Mouse (Mus musculus): ENCODE results near the gene Tmem132c. TPM values are rescaled to one million over a fixed set of nuclear protein-coding genes. Genes with fewer than 3 reads are reported as not detected.

Tmem132c gene
- polyA plus RNA-seq, 1 experiment from 2014 or later: 44.7 TPM

GRCm38 (mm10) chr5:127242763-127243160, 1.2 kb downstream of the Tmem132c start:
- H3K4me1 ChIP-seq: peaks cover 53% of the 10 kb centered on the region

GRCm38 (mm10) chr5:127243209-127243608, 1.6 kb downstream of the Tmem132c start:
- Histone ChIP-seq H3K9me3 (replicated peaks) (no peaks in the 10 kb centered on the region; the same call in 1 of the 2 replicates), H3K4me1 (peaks cover 50% of the 10 kb centered on the region), H3K27ac (peak overlapping the region; percentile 94), H3K4me3 (peak overlapping the region; percentile 90), H3K36me3 (peaks cover 16% of the 10 kb centered on the region; the same call in 1 of the 2 replicates), H3K27me3 (ENCODE audit: low read depth, poor library complexity, severe bottlenecking) (no peaks in the 10 kb centered on the region)
- whole genome bisulfite sequencing: under 1% methylated on average over 16 of the region's 16 CpGs
- peak; percentile 49 for DNase-seq (ENCODE audit: low spot score)

More at GRCm38 (mm10) chr5:127242763-127243160, 1.2 kb downstream of the Tmem132c start:
- WGBS: under 1% methylated on average over 13 of the region's 13 CpGs
- peaks cover 16% of the 10 kb centered on the region; the same call in 1 of the 2 replicates for H3K36me3 ChIP-seq
- no peaks in the 10 kb centered on the region for H3K27me3 ChIP-seq (ENCODE audit: low read depth, poor library complexity, severe bottlenecking)
- H3K9me3 ChIP-seq (replicated peaks): no peaks in the 10 kb centered on the region; the same call in 1 of the 2 replicates
- DNase-seq (ENCODE audit: low spot score): no peak
- peak overlapping the region; percentile 94 for H3K27ac ChIP-seq
- H3K4me3 ChIP-seq: peak overlapping the region; percentile 90

DNA sequence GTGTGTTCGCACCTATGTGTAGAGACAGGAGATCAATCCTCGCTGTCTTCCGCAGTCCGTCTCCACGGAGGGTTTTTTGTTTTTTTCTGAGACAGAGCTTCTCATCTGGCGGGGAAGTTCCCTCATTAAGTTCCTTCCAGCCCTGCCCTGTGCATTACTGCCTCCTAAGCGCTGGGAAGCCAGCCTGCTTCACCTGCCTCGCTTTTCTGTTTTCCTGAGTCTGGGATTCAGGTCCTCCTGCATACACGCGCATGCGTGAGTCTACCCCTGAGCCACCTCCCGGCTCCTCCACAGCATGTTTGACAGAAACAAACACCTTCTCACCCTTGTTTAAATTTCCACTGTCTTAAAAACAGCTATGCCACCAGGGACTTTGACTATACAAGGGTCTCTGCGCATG, 2.0 kb downstream of the Tmem132c start:
- H3K9me3 ChIP-seq (replicated peaks): no peaks in the 10 kb centered on the region; the same call in 1 of the 2 replicates
- H3K27me3 ChIP-seq (ENCODE audit: low read depth, poor library complexity, severe bottlenecking): no peaks in the 10 kb centered on the region
- H3K27ac ChIP-seq: peak overlapping the region; percentile 94
- peak overlapping the region; percentile 90 for H3K4me3 ChIP-seq
- H3K4me1 ChIP-seq: peaks cover 50% of the 10 kb centered on the region
- peak; percentile 40 for DNase-seq (ENCODE audit: low spot score)
- peaks cover 17% of the 10 kb centered on the region; the same call in 1 of the 2 replicates for H3K36me3 ChIP-seq
- 8% methylated on average over 13 of the region's 13 CpGs for WGBS

DNA sequence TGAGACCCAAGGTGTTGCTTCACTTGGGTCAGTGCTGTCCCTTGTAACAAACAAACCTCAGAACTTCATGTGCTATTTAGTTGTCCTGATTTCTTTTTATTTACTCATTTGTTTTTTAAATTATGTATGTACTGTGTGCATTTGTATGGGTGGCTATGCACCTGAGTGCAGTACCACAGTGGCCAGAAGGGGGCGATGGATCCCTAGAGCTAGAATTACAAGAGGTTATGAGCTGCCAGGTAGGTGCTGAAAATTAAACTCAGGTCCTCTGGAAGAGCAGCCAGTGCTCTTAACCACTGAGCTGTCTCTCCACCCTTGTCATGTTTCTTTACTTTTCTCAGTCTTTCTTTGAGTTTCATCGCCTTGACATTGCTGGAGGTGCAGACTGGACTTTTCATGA, 11.7 kb downstream of the Tmem132c start:
- H3K4me1 ChIP-seq: peaks cover 16% of the 10 kb centered on the region
- 67% methylated on average over 2 of the region's 2 CpGs for WGBS

GRCm38 (mm10) chr5:127256947-127257610, 15.5 kb downstream of the Tmem132c start:
- no peak for DNase-seq (ENCODE audit: low spot score)
- WGBS: 63% methylated on average over 11 of the region's 11 CpGs

More for the DNA sequence above, 11.7 kb downstream of the Tmem132c start:
- Histone ChIP-seq H3K9me3 (replicated peaks) (no peaks in the 10 kb centered on the region; the same call in 1 of the 2 replicates), H3K4me3 (no peak overlapping the region), H3K27me3 (ENCODE audit: low read depth, poor library complexity, severe bottlenecking) (no peaks in the 10 kb centered on the region), H3K36me3 (peaks cover 59% of the 10 kb centered on the region), H3K27ac (no peak overlapping the region)
- DNase-seq (ENCODE audit: low spot score): no peak

GRCm38 (mm10) chr5:127262136-127262535, 20.5 kb downstream of the Tmem132c start:
- no peak overlapping the region for H3K4me3 ChIP-seq
- H3K27ac ChIP-seq: no peak overlapping the region
- H3K27me3 ChIP-seq (ENCODE audit: low read depth, poor library complexity, severe bottlenecking): no peaks in the 10 kb centered on the region
- no peak for DNase-seq (ENCODE audit: low spot score)
- H3K36me3 ChIP-seq: peaks cover 64% of the 10 kb centered on the region
- WGBS: 93% methylated on average over 5 of the region's 5 CpGs
- peaks cover 20% of the 10 kb centered on the region for H3K4me1 ChIP-seq
- H3K9me3 ChIP-seq (replicated peaks): no peaks in the 10 kb centered on the region

More at GRCm38 (mm10) chr5:127256947-127257610, 15.5 kb downstream of the Tmem132c start:
- Histone ChIP-seq H3K4me3 (no peak overlapping the region), H3K4me1 (peaks cover 19% of the 10 kb centered on the region), H3K36me3 (peaks cover 73% of the 10 kb centered on the region), H3K27me3 (ENCODE audit: low read depth, poor library complexity, severe bottlenecking) (no peaks in the 10 kb centered on the region), H3K27ac (no peak overlapping the region), H3K9me3 (replicated peaks) (no peaks in the 10 kb centered on the region; the same call in 1 of the 2 replicates)

DNA sequence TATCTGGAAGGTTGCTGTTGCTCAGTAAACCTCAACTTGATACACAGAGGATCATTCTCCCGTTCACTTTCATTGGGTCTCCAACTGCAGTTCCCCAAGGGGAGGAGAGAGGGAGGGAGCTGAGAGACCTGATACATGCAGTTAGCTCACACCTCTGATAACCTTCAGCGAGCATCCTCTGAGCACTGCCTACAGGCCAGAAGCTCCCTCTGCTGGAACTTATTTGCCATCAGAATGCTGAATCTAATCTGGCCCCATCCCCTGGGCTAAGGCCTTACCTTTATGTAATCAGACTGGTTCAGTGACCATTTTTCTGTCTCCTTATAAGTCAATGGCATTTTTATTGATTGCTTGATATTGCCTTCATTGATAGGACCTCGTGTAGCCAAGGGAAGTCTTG, 29.5 kb downstream of the Tmem132c start:
- WGBS: 46% methylated on average over 3 of the region's 3 CpGs
- Histone ChIP-seq H3K27ac (no peak overlapping the region), H3K9me3 (replicated peaks) (no peaks in the 10 kb centered on the region), H3K4me1 (no peaks in the 10 kb centered on the region), H3K27me3 (ENCODE audit: low read depth, poor library complexity, severe bottlenecking) (no peaks in the 10 kb centered on the region), H3K36me3 (peaks cover 44% of the 10 kb centered on the region), H3K4me3 (no peak overlapping the region)
- DNase-seq (ENCODE audit: low spot score): no peak

DNA sequence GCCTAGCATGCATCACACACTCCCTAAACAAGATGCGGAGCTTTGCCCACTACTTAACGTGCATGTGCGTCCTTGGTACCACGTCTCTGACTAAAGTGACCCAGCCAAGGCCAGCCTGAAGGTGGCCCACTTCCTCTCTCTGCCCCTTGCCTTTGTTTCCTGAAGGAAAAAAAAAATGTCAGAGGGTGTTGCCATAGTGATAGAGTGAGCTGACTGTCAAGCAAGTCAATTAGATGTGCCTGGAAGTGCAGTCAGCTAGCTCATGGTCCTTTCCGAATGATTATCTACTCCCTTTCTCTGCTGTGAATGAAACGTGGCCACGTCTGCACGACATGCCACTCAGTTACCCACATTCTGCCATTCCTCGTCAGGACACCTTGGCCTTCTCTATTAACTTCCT, 37.9 kb downstream of the Tmem132c start:
- WGBS: 90% methylated on average over 9 of the region's 9 CpGs
- Histone ChIP-seq H3K9me3 (replicated peaks) (no peaks in the 10 kb centered on the region), H3K4me1 (peaks cover 46% of the 10 kb centered on the region), H3K27ac (0 out of 2 replicates have a peak overlapping the region, but pooled peaks have one; percentile 0), H3K36me3 (no peaks in the 10 kb centered on the region), H3K27me3 (ENCODE audit: low read depth, poor library complexity, severe bottlenecking) (no peaks in the 10 kb centered on the region), H3K4me3 (no peak overlapping the region)
- DNase-seq (ENCODE audit: low spot score): no peak

- Histone ChIP-seq H3K4me3 (no peak overlapping the region), H3K27ac (no peak overlapping the region), H3K27me3 (ENCODE audit: low read depth, poor library complexity, severe bottlenecking) (no peaks in the 10 kb centered on the region), H3K4me1 (peaks cover 46% of the 10 kb centered on the region), H3K9me3 (replicated peaks) (no peaks in the 10 kb centered on the region), H3K36me3 (peaks cover 5% of the 10 kb centered on the region)
- 75% methylated on average over 4 of the region's 4 CpGs for WGBS
- no peak for DNase-seq (ENCODE audit: low spot score)
Measured at GRCm38 (mm10) chr5:127281186-127281585, 39.6 kb downstream of the Tmem132c start.

DNA sequence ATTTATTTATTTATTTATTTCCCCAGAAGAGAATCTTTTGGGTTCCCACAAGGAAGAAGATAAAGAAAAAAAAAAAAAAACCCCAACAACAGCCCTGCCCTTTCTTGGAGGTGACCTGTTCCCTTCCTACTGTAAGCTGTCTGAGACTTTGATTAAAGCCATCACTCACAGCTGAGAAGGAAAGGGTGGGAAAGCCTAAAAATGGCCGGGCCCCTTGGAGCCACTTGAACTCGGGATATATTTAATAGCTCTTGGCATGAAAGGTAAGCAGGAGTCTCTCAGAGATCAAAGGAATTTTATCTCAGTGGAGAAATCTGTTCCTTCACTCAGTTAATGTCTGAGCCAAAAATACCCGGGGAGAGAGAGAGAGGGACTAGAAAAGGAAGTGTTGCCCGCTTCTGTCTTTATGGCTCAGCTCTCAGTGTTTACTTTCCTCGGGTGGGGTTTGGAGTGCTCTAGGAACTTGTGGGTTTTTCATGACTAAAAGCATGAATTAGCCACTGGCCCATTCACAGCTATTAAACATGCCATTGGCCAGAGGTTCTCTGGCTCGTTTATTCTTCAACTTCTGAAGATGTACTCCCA, 41.0 kb downstream of the Tmem132c start:
- DNase-seq (ENCODE audit: low spot score): no peak
- Histone ChIP-seq H3K36me3 (peaks cover 8% of the 10 kb centered on the region), H3K27ac (no peak overlapping the region), H3K27me3 (ENCODE audit: low read depth, poor library complexity, severe bottlenecking) (no peaks in the 10 kb centered on the region), H3K9me3 (replicated peaks) (no peaks in the 10 kb centered on the region), H3K4me1 (peaks cover 46% of the 10 kb centered on the region), H3K4me3 (no peak overlapping the region)
- WGBS: 39% methylated on average over 6 of the region's 6 CpGs

GRCm38 (mm10) chr5:127286886-127287285, 45.3 kb downstream of the Tmem132c start:
- H3K27me3 ChIP-seq (ENCODE audit: low read depth, poor library complexity, severe bottlenecking): no peaks in the 10 kb centered on the region
- H3K9me3 ChIP-seq (replicated peaks): no peaks in the 10 kb centered on the region
- H3K4me1 ChIP-seq: peaks cover 22% of the 10 kb centered on the region
- no peak overlapping the region for H3K27ac ChIP-seq
- H3K4me3 ChIP-seq: no peak overlapping the region
- WGBS: 74% methylated on average over 5 of the region's 5 CpGs
- no peak for DNase-seq (ENCODE audit: low spot score)
- H3K36me3 ChIP-seq: peaks cover 38% of the 10 kb centered on the region

GRCm38 (mm10) chr5:127289659-127290058, 48.1 kb downstream of the Tmem132c start:
- Histone ChIP-seq H3K36me3 (peaks cover 58% of the 10 kb centered on the region), H3K4me1 (peaks cover 19% of the 10 kb centered on the region; the same call in 1 of the 2 replicates), H3K27me3 (ENCODE audit: low read depth, poor library complexity, severe bottlenecking) (no peaks in the 10 kb centered on the region), H3K9me3 (replicated peaks) (no peaks in the 10 kb centered on the region), H3K4me3 (no peak overlapping the region), H3K27ac (no peak overlapping the region)
- DNase-seq (ENCODE audit: low spot score): no peak
- 95% methylated on average over 8 of the region's 8 CpGs for WGBS

All from limb, embryonic 10.5 days (tissue).